Mouse (Mus musculus) heart, embryonic 10.5 days (tissue): Measurements from ENCODE around the gene Hes5. TPM values are rescaled to one million over a fixed set of nuclear protein-coding genes. Genes with fewer than 3 reads are reported as not detected.

ENCODE experiments used
- DNase-seq: peaks from one replicate; pipeline ENCODE4 v3.0.0-alpha.2; 2017; ENCODE audit warnings: low spot score
- H3K27ac ChIP-seq: fragments of 300-500 bp; sonication (generic); 2 replicates; pipeline ENCODE4 v1.5.1; 2016; ENCODE audit warnings: mild to moderate bottlenecking
- H3K27me3 ChIP-seq: fragments of 300-500 bp; sonication (generic); 2 replicates; pipeline ENCODE4 v1.6.1; 2016; ENCODE audit warnings: mild to moderate bottlenecking; ENCODE audit not compliant: poor library complexity, insufficient read depth, severe bottlenecking
- H3K36me3 ChIP-seq: fragments of 300-500 bp; sonication (generic); 2 replicates; pipeline ENCODE4 v1.6.1; 2016; ENCODE audit warnings: mild to moderate bottlenecking, moderate library complexity
- H3K4me1 ChIP-seq: fragments of 300-500 bp; sonication (generic); 2 replicates; pipeline ENCODE4 v1.6.1; 2016; ENCODE audit warnings: mild to moderate bottlenecking
- H3K4me3 ChIP-seq: fragments of 300-500 bp; sonication (generic); 2 replicates; pipeline ENCODE4 v1.5.1; 2016; ENCODE audit warnings: mild to moderate bottlenecking, moderate library complexity
- H3K9me3 ChIP-seq: fragments of 300-500 bp; sonication (generic); 2 replicates; pipeline ENCODE4 v1.6.1; 2016; ENCODE audit warnings: mild to moderate bottlenecking, moderate library complexity
- WGBS: fragments of 180-500 bp; shearing (Covaris S2); methylation state at CpG from one replicate; pipeline ENCODE4 v1.1.7; 2016; 5-methylcytosine and 5-hydroxymethylcytosine counted together
- polyA plus RNA-seq: library from polyadenylated mRNA; unstranded; fragments of >200 nt; fragmentation: Nextera tagmentation; extraction: Ambion mirVana; gene quantifications from 2 replicates; pipeline ENCODE4 v1.2.1, GENCODE M21; 2016

Hes5 gene
- polyA plus RNA-seq, 1 experiment from 2014 or later = 0.26 TPM

DNA sequence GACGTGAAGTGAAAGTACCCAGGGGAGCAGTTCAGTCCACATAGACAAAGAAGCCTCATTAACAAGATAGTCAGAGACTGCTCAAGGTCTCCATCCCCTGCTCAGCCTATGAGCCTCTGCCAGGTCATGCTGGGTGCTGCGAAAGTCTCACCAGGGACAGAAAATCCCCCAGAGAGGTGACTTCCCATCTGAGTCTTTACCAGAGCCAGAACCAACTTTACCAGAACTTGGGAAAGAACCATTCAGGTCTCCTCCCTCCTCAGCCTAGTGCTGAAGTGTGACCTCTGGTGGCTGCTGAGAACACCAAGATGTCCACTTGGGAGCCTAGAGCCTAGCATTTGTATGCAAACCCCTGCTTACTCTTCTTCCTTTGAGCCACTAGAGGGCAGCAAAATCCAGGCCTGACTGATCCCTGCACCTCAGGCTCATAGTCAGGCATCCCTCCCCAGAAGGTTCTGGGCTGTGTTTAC, 16.6 kb upstream of the Hes5 start:
- peaks cover 26% of the 10 kb centered on the region for H3K4me1 ChIP-seq
- H3K4me3 ChIP-seq = no peak overlapping the region
- H3K9me3 ChIP-seq = no peaks in the 10 kb centered on the region
- 20% methylated on average over 2 of the region's 2 CpGs for WGBS
- 0 out of 2 replicates have a peak overlapping the region, but pooled peaks have one; percentile 16 for H3K27ac ChIP-seq
- H3K27me3 ChIP-seq = peaks cover 12% of the 10 kb centered on the region
- no peaks in the 10 kb centered on the region for H3K36me3 ChIP-seq
- peak; percentile 92 for DNase-seq

DNA sequence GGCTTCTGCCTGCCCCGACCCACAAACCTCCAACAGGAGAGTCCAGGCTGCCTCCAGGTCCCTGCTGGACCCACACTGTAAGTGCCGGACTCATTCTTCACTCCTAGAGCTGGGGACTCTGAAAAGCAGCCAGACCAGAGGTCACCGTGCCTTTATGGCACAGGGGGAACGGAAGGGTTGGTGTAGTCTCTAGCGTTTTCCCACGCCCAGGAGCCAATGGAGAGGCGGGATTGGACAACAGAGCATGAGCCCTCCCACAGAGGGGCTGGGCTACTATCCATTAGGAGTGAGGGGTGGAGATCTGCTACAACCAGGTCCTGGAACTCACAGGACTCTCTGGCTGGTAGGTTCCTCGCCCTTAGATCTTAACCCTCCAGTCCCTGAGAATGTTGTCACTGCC, 14.4 kb upstream of the Hes5 start:
- no peaks in the 10 kb centered on the region for H3K9me3 ChIP-seq
- H3K4me3 ChIP-seq = peak overlapping the region; percentile 48
- H3K27me3 ChIP-seq = peaks cover 34% of the 10 kb centered on the region
- peaks cover 28% of the 10 kb centered on the region for H3K4me1 ChIP-seq
- no peaks in the 10 kb centered on the region for H3K36me3 ChIP-seq
- WGBS = 4% methylated on average over 8 of the region's 8 CpGs
- DNase-seq = peak; percentile 92
- H3K27ac ChIP-seq = peak overlapping the region; percentile 77

DNA sequence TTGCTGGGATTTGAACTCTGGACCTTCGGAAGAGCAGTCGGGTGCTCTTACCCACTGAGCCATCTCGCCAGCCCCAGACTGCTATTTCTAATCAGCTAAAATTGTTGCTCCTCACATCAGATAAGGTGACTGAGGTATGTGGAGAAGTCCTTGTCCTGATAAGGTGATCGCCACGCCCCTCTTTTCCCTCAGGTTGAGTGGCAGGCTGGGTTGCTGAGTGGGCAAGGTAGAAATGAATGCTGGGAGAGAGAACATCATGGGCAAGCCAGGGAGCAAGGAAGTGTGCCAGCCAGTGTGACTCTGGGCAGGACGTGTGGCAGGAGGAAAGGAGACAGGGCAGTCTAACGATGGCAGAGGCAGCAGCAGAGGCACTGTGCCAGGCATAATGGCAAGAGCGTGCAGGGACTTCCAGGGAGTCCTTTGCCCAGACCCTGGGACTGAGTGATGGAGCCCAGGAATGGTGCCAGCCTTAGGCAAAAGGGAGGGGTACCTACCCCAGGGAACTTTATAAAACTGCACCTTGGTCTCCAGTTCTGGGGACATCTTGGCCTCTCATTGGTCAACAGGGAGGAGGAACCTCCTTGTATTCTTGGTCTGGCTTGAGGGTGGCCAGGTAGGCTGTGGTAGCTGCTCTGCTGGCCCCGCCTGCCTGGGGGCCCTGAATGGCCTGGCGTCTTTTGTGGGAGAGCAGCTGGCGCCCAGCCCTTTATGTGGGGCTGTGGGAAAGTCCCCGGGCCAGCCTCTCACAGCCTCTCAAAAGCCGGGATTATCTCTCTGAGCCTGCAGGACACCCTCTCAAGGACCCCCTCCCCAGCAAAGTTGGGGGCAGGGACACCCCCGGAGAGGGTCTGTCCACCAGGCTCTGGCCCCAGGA, 12.4 kb upstream of the Hes5 start:
- no peak for DNase-seq
- WGBS = 56% methylated on average over 14 of the region's 14 CpGs
- H3K36me3 ChIP-seq = no peaks in the 10 kb centered on the region
- H3K4me3 ChIP-seq = no peak overlapping the region
- no peaks in the 10 kb centered on the region for H3K9me3 ChIP-seq
- peaks cover 54% of the 10 kb centered on the region for H3K27me3 ChIP-seq
- no peak overlapping the region for H3K27ac ChIP-seq
- peaks cover 35% of the 10 kb centered on the region for H3K4me1 ChIP-seq

DNA sequence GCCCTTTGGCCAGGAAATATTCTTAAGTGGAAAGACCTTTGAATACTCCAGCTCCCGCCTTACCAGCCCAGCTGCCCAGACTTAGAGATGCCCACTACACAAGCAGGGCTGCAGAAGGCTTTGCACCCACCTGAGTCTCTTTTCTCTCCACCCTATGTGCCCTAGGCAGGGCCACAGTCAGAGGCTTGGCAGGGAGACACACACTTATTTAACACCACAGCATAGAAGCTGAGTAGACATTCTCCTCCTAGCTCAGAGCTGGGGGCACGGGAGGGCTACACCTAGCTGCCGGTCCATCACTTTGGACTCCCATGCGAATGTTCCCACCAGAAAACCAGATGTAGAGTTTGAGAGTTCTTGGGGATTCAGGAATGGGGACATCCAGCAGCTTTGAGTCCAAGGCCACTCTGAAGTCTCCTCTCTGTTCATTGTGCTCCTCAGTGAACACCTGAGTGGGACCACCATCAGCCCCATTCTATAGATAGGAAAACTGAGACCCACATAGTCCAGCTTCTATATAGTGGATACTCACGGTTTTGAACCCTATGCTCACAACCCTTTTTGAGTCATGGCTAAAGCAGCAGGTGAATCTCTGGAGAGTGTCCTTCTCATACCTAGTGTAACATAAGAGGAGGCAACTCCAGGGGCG, 11.7 kb upstream of the Hes5 start:
- Histone ChIP-seq H3K36me3 (no peaks in the 10 kb centered on the region), H3K9me3 (no peaks in the 10 kb centered on the region), H3K4me3 (no peak overlapping the region), H3K4me1 (peaks cover 29% of the 10 kb centered on the region), H3K27me3 (peaks cover 61% of the 10 kb centered on the region), H3K27ac (no peak overlapping the region)
- no peak for DNase-seq
- 65% methylated on average over 6 of the region's 6 CpGs for WGBS

DNA sequence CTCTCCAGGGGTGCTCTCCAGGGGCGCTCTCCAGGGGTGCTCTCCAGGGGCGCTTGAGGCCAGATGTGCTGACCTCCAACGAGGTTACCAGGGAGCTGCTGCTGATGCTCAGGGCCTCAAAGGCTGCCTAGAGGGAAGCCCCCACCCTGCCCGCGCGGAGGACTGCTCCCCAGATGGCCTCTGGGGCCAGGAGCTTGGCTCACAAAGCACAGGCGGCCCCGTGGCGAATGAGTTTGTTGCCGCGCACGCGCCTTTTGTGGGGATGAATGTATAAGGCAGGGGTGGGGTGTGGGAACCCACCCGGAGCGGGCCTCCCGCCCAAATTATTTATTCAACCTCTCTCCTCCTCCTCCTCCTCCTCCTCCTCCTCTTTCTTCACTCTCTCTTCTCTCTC, 11.1 kb upstream of the Hes5 start:
- H3K27ac ChIP-seq = no peak overlapping the region
- H3K4me1 ChIP-seq = peaks cover 27% of the 10 kb centered on the region
- H3K4me3 ChIP-seq = no peak overlapping the region
- no peaks in the 10 kb centered on the region for H3K36me3 ChIP-seq
- H3K9me3 ChIP-seq = no peaks in the 10 kb centered on the region
- WGBS = 16% methylated on average over 16 of the region's 16 CpGs
- no peak for DNase-seq
- peaks cover 67% of the 10 kb centered on the region for H3K27me3 ChIP-seq

DNA sequence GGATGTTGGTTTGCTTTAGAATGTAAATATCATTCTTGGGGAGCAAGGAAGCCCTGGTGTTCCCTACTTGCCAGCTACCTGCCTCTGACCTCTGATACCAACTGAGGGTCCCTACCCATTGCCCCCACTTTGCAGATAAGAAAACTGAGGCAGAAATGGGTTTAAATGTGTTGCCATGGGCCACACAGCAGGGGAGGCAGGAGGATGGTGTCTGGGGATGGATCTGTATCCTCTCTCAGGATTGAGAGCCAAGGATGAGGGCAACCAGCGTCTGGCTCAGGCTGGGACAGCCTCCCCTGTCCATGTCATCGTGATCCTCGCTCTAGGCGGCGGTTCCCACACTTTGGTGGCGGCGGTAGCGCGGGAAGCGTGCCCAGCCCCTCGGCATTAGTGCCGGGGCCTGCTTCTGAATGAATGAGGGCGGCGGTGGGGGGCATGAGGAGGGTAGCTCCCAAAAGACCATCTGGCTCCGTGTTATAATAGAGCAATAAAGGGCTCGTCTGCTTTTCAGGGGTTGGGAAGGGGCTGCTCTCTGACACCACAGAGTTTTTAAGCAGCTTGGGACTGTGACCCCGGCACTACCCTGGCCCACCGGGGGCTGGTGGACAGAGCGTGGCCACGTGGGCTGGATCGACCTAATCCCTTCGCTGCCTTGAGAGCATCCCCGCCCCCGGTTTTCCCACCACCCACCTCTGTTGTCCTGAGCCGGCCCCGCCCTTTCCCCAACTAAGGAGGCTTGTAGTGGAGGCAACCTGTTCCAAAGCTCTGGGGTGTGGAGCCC, 8.1 kb upstream of the Hes5 start:
- 5% methylated on average over 26 of the region's 26 CpGs for WGBS
- DNase-seq = no peak
- Histone ChIP-seq H3K4me3 (peak overlapping the region; percentile 15; the same call in 1 of the 2 replicates), H3K27ac (no peak overlapping the region), H3K4me1 (peaks cover 18% of the 10 kb centered on the region), H3K36me3 (no peaks in the 10 kb centered on the region), H3K9me3 (no peaks in the 10 kb centered on the region), H3K27me3 (peaks cover 96% of the 10 kb centered on the region)

DNA sequence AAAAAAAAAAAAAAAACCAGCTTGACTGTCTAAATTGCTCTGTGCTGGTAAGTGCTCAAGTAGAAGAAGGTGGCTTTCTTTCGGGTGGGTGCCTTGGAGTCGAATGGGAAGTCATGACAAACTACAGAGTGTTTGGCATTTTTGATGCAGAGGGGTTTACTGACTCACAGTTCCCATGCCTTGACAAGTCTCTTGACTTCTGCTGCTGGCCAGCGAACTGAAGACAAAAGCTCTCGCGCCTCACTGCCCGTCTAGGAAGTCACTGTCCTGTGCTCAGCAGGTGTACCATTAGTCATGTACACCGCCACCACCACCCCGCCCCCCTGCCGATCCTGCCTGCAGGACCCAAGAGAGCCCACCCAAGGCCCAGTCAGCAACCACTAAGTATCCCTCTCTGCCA, 4.1 kb upstream of the Hes5 start:
- 41% methylated on average over 9 of the region's 9 CpGs for WGBS

DNA sequence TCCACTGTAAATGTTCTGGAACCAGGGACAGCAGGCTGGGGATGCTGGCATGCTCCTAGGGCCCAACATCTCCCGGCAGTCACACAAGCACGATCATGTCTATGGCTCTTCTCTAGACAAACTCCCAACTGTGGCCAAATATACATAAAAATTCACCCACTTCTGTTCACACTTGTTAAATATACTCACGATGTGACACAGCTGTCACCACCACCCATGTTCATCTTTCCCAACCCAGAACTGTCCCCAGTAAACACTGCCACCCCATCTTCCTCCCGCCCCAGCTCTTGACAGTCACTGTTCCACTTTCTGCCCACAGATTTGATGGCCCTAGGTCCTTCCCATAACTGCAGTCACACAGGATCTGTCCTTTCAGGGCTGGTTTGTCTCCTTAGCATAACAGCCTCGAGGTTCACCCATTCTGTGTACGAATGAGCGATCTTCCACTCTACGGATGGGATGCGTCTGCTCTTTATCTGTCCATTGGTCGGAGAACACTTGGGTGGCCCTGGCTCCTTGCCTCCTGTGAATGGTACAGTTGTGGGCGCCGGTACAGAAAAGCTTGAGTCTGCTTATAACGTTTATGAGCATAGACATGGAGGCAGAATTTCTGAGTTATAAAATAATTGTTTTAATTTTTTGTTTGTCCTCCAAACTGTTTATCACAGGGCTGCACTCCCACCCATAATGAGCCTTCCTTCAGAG, 3.3 kb upstream of the Hes5 start:
- H3K36me3 ChIP-seq = no peaks in the 10 kb centered on the region
- peaks cover 99% of the 10 kb centered on the region for H3K27me3 ChIP-seq
- 43% methylated on average over 13 of the region's 13 CpGs for WGBS
- H3K9me3 ChIP-seq = no peaks in the 10 kb centered on the region
- DNase-seq = no peak
- H3K27ac ChIP-seq = no peak overlapping the region
- H3K4me1 ChIP-seq = peaks cover 43% of the 10 kb centered on the region
- no peak overlapping the region for H3K4me3 ChIP-seq

More for the DNA sequence above, 4.1 kb upstream of the Hes5 start:
- Histone ChIP-seq H3K27me3 (peaks cover 99% of the 10 kb centered on the region), H3K27ac (no peak overlapping the region), H3K4me3 (no peak overlapping the region), H3K9me3 (no peaks in the 10 kb centered on the region), H3K36me3 (no peaks in the 10 kb centered on the region), H3K4me1 (peaks cover 38% of the 10 kb centered on the region)
- DNase-seq = no peak

DNA sequence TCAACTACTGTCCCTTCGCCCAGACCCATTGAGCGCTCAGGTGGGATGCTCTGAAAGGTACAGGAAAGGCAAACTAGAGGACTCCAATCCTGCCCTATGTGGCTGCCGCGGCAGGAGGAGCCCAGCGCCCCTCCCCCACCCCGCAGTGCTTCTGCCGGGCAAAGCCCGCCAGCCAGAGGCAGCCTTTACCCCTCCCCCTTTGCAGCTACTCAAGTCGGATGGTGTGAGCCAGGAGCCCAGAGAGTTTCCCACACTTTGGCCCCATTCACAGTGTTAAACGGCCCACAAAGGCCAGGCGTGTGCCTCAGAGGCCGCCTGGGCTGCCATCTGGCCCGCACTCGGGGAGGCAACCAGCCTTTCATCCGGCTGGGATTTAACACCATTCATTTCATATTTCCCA, 2.6 kb upstream of the Hes5 start:
- H3K4me3 ChIP-seq = peak overlapping the region; percentile 49
- H3K36me3 ChIP-seq = no peaks in the 10 kb centered on the region
- peak overlapping the region; percentile 32; the same call in 1 of the 2 replicates for H3K27ac ChIP-seq
- peaks cover 41% of the 10 kb centered on the region for H3K4me1 ChIP-seq
- WGBS = 1% methylated on average over 15 of the region's 15 CpGs
- no peak for DNase-seq
- peaks cover 99% of the 10 kb centered on the region for H3K27me3 ChIP-seq
- H3K9me3 ChIP-seq = no peaks in the 10 kb centered on the region

DNA sequence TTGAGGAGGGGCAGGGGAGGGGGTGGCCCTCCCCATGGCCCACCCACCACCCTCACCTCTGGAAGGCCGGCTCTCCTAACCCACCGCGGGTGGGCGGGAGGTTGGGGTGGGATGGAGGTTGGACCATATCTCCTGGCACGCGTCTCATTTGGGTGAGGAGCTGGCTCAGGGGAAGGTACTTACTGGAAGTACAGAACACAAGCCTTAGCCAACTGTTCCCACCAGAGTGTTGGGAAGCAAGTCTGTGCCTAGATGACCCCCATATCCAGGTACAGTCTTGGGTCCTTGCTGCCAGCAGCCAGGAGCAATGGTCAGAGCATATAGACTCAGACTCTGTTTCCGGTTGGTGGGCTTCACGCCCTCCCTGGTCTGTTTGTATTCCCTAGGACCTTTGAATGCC, 2.1 kb upstream of the Hes5 start:
- Histone ChIP-seq H3K27me3 (peaks cover 99% of the 10 kb centered on the region), H3K4me3 (peak overlapping the region; percentile 49), H3K4me1 (peaks cover 42% of the 10 kb centered on the region), H3K9me3 (no peaks in the 10 kb centered on the region), H3K36me3 (no peaks in the 10 kb centered on the region), H3K27ac (0 out of 2 replicates have a peak overlapping the region, but pooled peaks have one; percentile 32)
- WGBS = 11% methylated on average over 8 of the region's 8 CpGs
- no peak for DNase-seq

DNA sequence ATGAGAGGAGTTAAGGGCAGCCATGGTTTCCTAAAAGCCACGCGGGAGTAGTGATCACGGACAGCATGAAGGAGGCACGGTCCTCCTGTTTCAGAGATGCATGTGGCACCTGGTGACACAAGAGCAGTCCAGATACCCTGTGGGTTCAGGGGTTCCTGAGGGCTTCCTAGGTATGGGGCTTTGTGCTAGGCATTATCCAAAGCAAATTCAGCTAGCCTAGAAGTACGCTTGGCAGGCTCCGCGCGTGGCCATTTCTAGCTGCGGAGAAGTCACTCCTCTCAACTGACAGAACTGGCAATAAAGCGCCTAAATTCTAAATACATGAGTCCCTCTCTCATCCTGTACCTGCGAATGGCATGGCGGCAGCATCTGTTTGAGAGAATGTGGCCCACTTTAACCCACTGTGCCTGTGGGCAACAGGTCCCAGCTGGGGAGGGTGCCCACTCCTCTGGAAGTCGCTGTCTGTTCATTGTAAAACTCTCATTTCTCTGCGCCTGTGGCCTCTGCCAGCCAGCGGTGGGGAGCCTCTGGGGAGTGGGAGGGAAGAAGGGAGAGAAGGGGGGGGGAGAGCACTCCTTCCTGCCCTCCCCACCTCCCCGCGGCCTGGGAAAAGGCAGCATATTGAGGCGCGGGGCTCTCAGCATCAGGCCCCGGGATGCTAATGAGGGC, 568 bp upstream of the Hes5 start:
- H3K27ac ChIP-seq = 0 out of 2 replicates have a peak overlapping the region, but pooled peaks have one; percentile 6
- 23% methylated on average over 20 of the region's 20 CpGs for WGBS
- H3K4me1 ChIP-seq = peaks cover 50% of the 10 kb centered on the region

More for the DNA sequence above, 568 bp upstream of the Hes5 start:
- no peaks in the 10 kb centered on the region for H3K9me3 ChIP-seq
- peaks cover 84% of the 10 kb centered on the region for H3K27me3 ChIP-seq
- no peak for DNase-seq
- H3K4me3 ChIP-seq = peak overlapping the region; percentile 62
- no peaks in the 10 kb centered on the region for H3K36me3 ChIP-seq
